Mouse (Mus musculus): ENCODE measurements at regions not wholly inside any gene's neighbourhood (a gene's known extent, or its start where the extent isn't known, plus 50 kb on each side); places are given as distances from the start of the nearest gene placed in this dataset.

DNA sequence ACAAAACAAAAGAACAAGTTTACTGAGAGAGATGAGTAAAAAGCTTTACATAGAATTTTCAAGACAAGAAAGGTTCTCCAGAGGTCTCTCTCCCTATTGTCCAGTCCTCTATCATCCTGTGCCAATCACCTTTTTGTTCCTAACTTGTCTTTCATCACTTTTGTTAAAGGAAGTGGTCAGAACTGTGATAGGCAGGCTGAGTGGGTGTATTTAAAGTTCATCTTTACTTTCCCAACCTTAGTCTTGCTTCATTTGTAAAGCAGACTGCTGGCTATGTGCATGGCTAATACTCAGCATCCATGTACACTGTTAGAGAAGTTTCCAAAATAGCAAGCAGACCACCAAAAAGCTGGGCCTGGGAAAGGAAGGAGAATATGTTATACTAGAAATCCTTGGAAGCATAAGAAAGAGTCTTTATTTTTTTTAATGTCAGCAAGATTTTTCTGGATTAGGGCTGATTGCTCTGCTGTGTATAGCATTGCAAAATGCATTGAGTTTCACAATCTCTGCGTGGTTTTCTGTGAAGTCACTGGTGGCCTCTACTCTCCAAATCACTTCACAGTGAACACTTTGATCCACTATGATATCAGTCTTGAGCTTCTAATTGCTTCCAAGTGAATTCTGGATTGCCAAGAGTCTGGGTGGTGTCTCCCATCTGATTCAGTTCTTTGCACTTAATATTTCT, 973.8 kb downstream of the Gsdmc2 start:
- DNase-seq = peak; percentile 12

DNA sequence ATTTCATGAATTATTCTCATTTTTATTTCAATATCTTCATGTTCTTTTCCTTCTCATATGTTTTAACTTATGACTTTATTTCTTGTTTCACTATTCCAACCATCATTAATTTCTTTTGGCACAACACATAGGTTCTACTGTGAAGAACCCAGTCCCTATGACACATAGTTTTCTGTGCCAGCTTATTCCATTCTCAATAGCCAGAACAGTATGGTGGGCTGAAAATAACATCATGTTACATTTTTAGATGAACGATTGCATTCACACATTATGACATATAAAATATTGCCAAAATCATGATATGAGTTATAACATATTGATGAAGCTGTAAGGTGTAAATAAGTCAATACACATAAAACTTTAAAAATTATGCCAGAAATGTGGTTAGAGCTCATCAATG, 982.4 kb downstream of the Gsdmc2 start:
- no peak for DNase-seq

DNA sequence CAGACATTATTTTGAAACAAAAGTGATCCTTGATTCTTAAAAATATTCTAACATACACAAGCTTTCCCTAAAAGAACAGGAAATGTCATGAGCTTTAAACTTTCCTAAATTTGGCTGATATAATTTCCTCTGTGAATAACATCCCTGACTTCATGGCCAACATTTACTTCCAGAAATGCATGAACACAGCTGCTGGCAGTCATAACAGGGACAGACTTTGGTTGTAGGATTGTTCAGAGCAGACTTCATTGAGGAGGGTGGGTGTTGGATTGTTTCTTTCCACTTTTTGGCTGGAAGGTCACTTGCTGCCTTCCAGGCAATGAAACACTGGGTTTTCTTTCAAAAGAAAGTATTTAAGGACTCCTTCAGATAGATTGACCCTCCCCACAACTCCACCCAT, 983.6 kb downstream of the Gsdmc2 start:
- DNase-seq = no peak

- DNase-seq = peak; percentile 62
Measured at GRCm38 (mm10) chr15:62849326-62849725, 995.7 kb downstream of the Gsdmc2 start.

DNA sequence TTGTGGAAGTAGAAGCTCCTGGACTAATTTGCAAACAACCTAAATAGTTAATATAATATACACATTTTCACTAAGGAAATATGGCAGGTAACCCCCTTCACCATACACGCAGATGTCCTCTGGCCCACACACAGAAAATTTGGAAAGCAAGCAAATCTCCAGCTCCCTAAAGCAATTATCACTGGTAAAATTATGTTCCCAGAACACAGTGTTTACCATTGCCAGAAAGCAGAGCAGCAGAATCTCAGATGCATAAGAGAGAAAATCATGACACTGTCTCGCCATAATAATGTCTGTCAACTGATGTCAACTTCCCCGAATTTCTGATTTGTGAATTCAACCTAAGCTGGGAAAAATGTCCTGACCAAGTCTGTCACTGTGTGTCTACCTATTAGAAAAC, 999.1 kb downstream of the Gsdmc2 start:
- no peak for DNase-seq

- DNase-seq = no peak
Measured at GRCm38 (mm10) chr15:62825586-62825985, 1019.4 kb downstream of the Gsdmc2 start.

GRCm38 (mm10) chr15:62823861-62824518, 1021.0 kb downstream of the Gsdmc2 start:
- no peak for DNase-seq

- DNase-seq = no peak
Measured at GRCm38 (mm10) chr15:62822305-62822704, 1022.7 kb downstream of the Gsdmc2 start.

DNA sequence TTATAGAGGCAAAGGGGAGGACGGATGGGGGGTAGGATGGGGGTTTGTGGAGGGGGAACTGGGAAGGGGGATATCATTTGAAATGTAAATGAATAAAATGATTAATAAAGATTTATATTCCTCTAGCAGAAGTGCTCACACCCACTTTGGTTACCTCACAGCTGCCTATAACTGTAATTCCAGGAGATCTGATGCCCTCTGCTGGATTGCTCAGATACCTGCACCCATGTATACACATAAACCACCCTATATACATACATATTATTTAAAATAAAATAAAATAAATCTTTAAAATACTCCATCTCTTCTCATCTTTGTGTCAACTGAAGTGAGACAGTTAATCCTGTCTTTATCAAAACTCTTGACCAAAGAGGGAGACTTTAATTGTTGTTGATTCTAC, 1031.9 kb downstream of the Gsdmc2 start:
- no peak for DNase-seq

GRCm38 (mm10) chr15:62812026-62812425, 1033.0 kb downstream of the Gsdmc2 start:
- no peak for DNase-seq

DNA sequence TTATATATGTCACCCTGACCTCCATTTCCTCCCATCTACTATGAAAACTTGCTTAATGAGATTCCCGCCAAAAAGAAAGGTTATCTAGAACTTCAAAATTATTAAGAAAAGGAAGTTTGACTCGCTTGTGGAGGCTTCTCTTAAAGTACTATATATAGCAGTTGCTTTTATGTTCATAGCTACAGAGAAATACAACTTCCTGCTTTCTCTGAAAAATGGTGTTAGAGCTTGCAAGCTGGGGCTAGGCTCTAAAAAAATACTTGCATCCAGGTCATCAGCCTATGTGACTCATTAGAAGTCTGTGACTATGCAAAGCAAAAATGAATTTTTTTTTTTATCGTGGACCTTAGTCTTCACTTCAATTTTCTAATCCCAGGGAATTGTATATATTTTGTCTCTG, 1035.7 kb downstream of the Gsdmc2 start:
- DNase-seq = no peak

DNA sequence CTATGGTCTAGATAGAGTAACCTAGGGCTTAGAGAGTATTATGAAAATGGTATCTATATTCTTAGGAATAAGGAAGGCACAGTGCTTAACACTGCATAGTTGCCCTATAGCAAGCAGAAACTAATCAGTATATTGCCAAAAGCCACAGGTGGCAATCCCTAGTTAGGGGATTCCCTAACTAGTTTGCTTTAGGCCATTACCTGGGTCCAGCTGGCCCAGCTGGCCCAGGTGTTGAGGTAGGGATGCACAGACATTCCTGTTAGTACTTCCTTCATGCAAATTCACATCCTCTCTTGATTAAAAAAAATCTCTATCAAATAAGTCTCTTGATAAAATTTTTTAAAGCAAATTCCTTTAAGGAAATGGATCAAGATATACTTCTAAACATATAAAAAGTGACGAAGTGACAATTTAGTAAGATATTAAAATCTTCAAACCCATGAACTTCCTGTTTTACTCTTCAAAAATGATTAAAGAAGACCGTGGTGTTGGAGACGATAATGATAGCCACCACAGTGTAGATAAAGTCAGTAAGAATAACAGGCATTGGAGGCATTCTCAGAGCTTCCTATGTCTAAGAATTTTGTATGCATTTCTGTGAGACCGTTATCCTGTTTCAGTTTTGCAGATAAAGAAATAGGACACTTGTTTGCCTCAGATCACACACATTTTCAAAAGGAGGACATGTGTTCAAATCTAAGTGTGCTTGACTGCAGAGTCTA, 1036.7 kb downstream of the Gsdmc2 start:
- no peak for DNase-seq

GRCm38 (mm10) chr15:62807364-62807763, 1037.6 kb downstream of the Gsdmc2 start:
- DNase-seq = no peak

DNA sequence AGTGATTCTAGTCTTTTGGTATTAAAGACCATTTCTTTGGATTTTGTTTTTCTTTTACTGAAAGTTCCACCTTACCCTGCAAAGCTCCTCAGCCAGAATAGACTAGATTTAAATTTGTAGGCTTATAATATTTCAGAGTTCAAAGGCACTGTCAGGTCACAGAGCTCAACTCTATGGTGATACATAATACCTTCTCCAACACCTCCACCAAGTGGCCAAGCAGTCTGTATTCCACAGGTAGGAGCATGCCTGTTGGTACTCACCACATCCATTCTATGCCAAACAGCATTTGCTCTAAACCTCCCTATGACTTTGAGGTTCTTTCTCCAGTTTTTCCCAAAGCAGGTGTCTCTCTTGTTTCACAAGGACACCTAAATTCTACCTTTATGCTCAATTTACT, 1042.2 kb downstream of the Gsdmc2 start:
- peak; percentile 28 for DNase-seq

DNA sequence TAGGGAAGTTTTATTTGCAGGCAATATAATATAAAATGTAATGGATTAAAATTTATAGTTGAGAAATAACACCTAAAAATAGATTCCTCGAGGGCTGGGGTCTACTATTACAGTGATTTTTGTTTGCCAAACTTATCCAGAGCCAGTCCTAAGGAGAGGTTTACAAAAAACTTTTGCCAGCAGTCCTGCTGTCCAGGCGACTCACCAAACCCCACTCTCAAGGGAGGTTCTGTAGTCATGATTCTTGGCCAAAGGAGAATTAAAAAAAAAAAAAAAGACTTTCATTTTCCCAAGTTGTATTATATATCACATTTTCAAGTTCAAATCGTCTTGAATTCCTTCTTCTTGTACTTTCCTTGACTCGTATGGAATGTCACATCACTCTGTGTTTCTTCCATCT, 1046.2 kb downstream of the Gsdmc2 start:
- peak; percentile 24 for DNase-seq

DNA sequence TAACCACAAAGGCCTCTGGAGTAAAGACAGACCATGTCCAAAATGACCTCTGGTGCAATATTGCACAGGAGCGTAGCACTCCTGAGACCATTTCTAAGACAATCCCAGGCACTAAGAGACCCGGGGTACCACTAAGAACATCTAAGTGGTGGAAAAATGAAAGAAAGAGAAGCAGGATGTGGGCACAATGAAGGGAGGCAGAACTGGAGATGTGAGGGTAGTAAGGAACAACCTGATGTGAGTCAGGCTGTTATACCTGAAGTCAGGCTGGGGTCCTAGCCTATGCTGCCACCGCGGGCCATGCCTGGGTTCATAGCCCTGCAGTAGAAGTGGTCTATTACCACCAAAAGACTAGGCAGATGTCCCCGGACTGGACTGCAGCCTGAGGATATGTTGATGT, 1051.4 kb downstream of the Gsdmc2 start:
- DNase-seq = no peak

- DNase-seq = no peak
Measured at GRCm38 (mm10) chr15:62792084-62792483, 1052.9 kb downstream of the Gsdmc2 start.

- DNase-seq = no peak
Measured at GRCm38 (mm10) chr15:62787753-62788152, 1057.2 kb downstream of the Gsdmc2 start.

GRCm38 (mm10) chr15:62786315-62786714, 1058.7 kb downstream of the Gsdmc2 start:
- DNase-seq = peak; percentile 30

DNA sequence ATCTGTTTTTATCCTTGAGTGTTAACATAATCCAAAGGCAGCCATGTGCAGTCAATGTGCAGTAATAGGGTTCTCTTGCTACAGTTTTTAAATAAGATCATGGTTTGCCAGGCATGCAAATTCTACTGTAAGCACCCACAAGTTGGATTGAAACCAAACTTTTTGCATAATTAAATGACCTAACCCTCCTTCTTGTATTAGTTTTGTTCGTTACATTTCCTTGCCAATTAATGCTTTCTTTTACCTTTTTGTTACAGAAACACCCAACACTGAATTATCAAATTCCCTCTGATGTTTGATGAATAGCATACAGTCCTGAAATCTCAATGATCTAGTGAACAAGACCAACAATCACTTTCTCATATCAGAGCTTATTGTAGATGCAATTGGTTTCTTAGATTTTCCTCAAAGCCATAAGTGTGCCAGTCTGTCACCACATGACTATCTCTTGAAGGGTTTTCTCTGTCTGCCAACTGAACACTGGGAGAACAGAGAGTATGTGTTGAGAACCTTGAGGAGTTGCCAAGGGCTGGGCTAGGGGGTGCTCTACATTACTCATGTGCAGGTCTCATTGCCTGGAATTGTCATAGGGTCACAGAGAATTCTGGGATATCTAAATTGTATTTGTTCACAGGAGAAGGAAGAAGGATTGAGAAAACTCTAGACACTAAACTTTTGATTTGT, 1060.4 kb downstream of the Gsdmc2 start:
- no peak for DNase-seq

GRCm38 (mm10) chr15:62778899-62779298, 1066.1 kb downstream of the Gsdmc2 start:
- no peak for DNase-seq

GRCm38 (mm10) chr15:62752686-62753085, 1092.3 kb downstream of the Gsdmc2 start:
- DNase-seq = no peak

DNA sequence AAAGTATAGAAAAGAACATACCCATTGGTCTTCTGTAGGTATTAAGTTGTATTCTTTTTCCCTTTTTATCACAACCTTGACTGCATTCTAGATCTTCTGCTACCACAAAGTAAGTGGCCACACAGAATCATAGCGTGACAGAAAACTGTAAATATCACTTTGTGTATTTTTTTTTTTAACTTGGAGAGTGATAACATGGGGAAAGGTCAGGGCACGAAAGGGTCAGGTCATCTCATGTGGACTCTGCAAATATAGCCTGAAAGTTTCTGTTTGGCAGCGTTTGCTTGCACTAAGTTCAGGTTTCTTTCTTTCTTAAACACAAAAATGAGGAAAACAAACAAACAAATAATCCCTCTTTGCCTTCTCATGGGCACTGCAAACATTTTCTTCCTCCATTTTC, 1101.1 kb downstream of the Gsdmc2 start:
- no peak for DNase-seq

Measured in adrenal gland, postnatal 10 days (tissue).